Mouse (Mus musculus) urinary bladder, adult 2 months (tissue): Measurements from ENCODE around the gene Tmem126b. TPM values are rescaled to one million over a fixed set of nuclear protein-coding genes. Genes with fewer than 3 reads are reported as not detected.
A peak's percentile ranks its signal among the peaks of the same experiment; 100 is the strongest.

Source experiments
- DNase-seq: peaks from one replicate; pipeline ENCODE4 v3.0.0; 2022; ENCODE audit warnings: low spot score
- polyA plus RNA-seq: library from polyadenylated mRNA; depleted of rRNA; stranded (reverse); fragments of >200 nt; gene quantifications from 2 replicates; pipeline ENCODE4 v1.2.3, GENCODE M21; 2012; rRNA removed

The Tmem126b gene
- polyA plus RNA-seq, 1 experiment: 19.1 TPM

DNA sequence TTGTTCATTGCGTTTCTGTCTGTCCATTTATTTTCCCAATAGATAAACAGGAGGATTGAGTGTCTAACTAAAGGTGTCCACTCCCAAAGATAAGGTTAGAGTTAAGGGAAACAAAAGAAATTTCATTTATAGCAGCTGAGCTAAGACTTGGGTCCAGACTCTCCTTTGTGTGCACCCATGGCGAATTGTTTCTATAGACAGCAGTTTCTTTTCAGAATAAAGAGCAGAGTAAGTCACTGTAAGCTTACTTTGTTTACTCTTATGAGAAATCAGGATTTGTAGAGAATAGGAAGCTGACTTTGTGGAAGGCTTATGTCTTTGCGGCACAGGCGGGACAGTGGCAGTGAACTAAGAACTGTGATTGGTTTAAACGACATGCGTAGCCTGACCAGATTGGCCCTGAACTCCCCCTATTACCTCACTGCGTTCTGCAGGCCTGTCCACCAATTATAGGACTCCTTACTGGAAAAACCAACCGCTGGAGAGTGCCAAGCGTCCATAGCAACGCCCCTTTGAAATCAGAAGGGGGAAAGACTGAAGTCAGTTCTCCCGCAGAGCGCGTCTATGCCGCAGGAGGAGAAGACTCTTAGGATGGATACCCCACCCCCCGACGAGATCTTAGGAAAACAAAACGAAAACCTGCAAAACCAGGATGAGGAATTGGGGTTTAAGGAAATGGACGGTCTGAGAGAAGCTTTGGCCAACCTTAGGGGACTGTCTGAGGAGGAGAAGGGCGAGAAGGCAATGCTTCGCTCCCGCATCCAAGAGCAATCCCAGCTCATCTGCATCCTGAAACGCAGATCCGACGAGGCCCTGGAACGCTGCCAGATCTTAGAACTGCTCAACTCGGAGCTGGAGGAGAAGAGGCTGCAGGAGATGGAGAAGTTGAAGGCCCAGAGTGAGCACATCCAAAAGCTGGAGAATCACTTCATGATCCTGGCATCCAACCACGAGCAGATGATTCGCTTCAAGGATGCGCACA, 49.5 kb downstream of the Tmem126b start, which contains the start of gene Ccdc89:
TSS of gene Ccdc89 (plus strand) at position 558 of the 982 bp plus-strand sequence.
- peak; percentile 34 for DNase-seq

Other genes with a start within 250 kb of the Tmem126b start
- gene Ccdc83, start 210.2 kb downstream of the Tmem126b start, polyA plus RNA-seq: 0.04 and 0.12 TPM in 2 replicates
- 90.2 and 106 TPM in 2 replicates for gene Sytl2, start 173.7 kb downstream of the Tmem126b start, polyA plus RNA-seq
- gene Ccdc89, start 49.4 kb downstream of the Tmem126b start, polyA plus RNA-seq: 0.73 and 0.90 TPM in 2 replicates
- gene Crebzf, start 33.3 kb downstream of the Tmem126b start, polyA plus RNA-seq: 71.4 and 104 TPM in 2 replicates
- 44.5 and 51.2 TPM in 2 replicates for gene Tmem126a, start 18.8 kb downstream of the Tmem126b start, polyA plus RNA-seq
- gene Dlg2, start 671 bp upstream of the Tmem126b start, polyA plus RNA-seq: 2.1 and 2.9 TPM in 2 replicates